Mouse (Mus musculus): Measurements from ENCODE around the gene Gm10717.
"Not testable (repeated sequence)": the region's sequence is repeated elsewhere in the genome, so short reads cannot be mapped to it uniquely, and the experiment has no call there.

- not testable (repeated sequence) for TF ChIP-seq CTCF (IDR thresholded peaks at IDR 0.05; ENCODE audit: insufficient read depth, low read length); POLR2A (IDR thresholded peaks at IDR 0.05; ENCODE audit: borderline replicate concordance, extremely low read depth, low read depth, low read length)
These were observed 8.1 kb upstream of the Gm10717 start, which contains the start of gene Gm10719 for GRCm38 (mm10) chr9:3017108-3017507.

All from lung, adult 2 months (tissue).